ENCODE assay signal across 8 mouse cellular contexts in the genomic region with DNA sequence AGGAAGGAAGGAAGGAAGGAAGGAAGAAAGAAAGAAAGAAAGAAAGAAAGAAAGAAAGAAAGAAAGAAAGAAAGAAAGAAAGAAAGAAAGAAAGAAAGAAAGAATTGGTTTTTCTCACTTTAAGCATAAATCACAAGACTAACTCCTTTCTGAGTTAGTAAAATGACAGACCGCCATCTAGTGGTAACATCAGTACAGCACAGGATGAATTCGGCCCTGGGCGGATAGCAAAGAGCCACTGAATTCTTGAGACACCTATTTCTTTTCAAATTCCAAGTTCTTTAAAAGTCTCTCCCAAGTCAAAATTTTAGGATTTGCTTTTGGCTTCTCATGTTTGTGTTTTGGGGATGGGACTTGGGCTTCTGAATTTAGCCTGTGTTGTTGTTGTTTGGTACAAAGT. TPM values are rescaled to one million over a fixed set of nuclear protein-coding genes. Genes with fewer than 3 reads are reported as not detected.
DNase-seq lines count a peak whose midpoint lies in the region; ATAC-seq lines count a peak whose summit lies in the region.

No protein-coding gene starts in this region.

- 0 out of 2 replicates have a peak, but pooled peaks cover 3% of the 10 kb centered on the region for H3K4me1 ChIP-seq in limb, embryonic 11.5 days (ENCODE audit: control insufficient read depth, insufficient read depth, low read length)
- H3K4me1 ChIP-seq in midbrain, embryonic 13.5 days (replicated peaks) = peaks cover 14% of the 10 kb centered on the region

- H3K9ac ChIP-seq in limb, embryonic 11.5 days (ENCODE audit: low read length) = 0 out of 2 replicates have a peak overlapping the region, but pooled peaks have one; percentile 14
- peak overlapping the region; percentile 60; the same call in 1 of the 2 replicates for H3K9ac ChIP-seq in midbrain, embryonic 13.5 days (replicated peaks)

- peak; percentile 63 for ATAC-seq in limb, embryonic 11.5 days (ENCODE audit: insufficient number of reproducible peaks, low FRiP score, low TSS enrichment, low read depth)
- peak; percentile 73 for ATAC-seq in midbrain, embryonic 13.5 days

- peak overlapping the region; percentile 57 for H3K4me3 ChIP-seq in limb, embryonic 11.5 days (ENCODE audit: low read depth, low read length)
- H3K4me3 ChIP-seq in midbrain, embryonic 13.5 days (replicated peaks) = peak overlapping the region; percentile 56

- H3K9me3 ChIP-seq in limb, embryonic 11.5 days (ENCODE audit: control insufficient read depth, low read length) = no peaks in the 10 kb centered on the region
- H3K9me3 ChIP-seq in midbrain, embryonic 13.5 days = no peaks in the 10 kb centered on the region

- H3K36me3 ChIP-seq in limb, embryonic 11.5 days (ENCODE audit: control insufficient read depth, insufficient read depth, low read length) = no peaks in the 10 kb centered on the region
- H3K36me3 ChIP-seq in midbrain, embryonic 13.5 days = no peaks in the 10 kb centered on the region; the same call in 1 of the 2 replicates

- peak overlapping the region; percentile 53 for H3K4me2 ChIP-seq in limb, embryonic 11.5 days (ENCODE audit: low read depth, severe bottlenecking)
- H3K4me2 ChIP-seq in midbrain, embryonic 13.5 days (replicated peaks) = peak overlapping the region; percentile 61

- 0% methylated on average over 3 of the region's 3 CpGs for WGBS in limb, embryonic 11.5 days
- 0% methylated on average over 3 of the region's 3 CpGs for WGBS in midbrain, embryonic 13.5 days

- no peaks in the 10 kb centered on the region for H3K27me3 ChIP-seq in limb, embryonic 11.5 days (ENCODE audit: control insufficient read depth, insufficient read depth, low read length)
- H3K27me3 ChIP-seq in midbrain, embryonic 13.5 days = no peaks in the 10 kb centered on the region

- H3K27ac ChIP-seq in limb, embryonic 11.5 days (replicated peaks; ENCODE audit: low read depth, low read length) = peak overlapping the region; percentile 70; the same call in 1 of the 2 replicates
- peak overlapping the region; percentile 80 for H3K27ac ChIP-seq in midbrain, embryonic 13.5 days

- DNase-seq in 3134 (ENCODE audit: extremely low read depth, insufficient read length, low spot score) = peak; percentile 10
- peak; percentile 74 for DNase-seq in adrenal gland, adult 2 months
- DNase-seq in embryo, embryonic 9.5 days (ENCODE audit: extremely low spot score) = peak; percentile 70
- DNase-seq in gastrocnemius, postnatal 4 days (ENCODE audit: low spot score in 2 of 2) = peak; percentile 19 to 66
- peak; percentile 74 for DNase-seq in kidney, adult 18-20 months
- DNase-seq in limb, embryonic 11.5 days (ENCODE audit: low spot score) = peak; percentile 76
- peak; percentile 51 to 77 for DNase-seq in spleen, postnatal 10 days (ENCODE audit: low spot score in 2 of 2)

RNA-seq across cellular contexts. Expression of gene Zfp51, which starts 0.5 kb away (rescaled TPM):
- 1 to 10 TPM; 6.3 to 9.7 TPM for total RNA-seq in adrenal gland, adult 2 months (2021)
- 0.06 and 0.07 TPM in 2 replicates for polyA plus RNA-seq in adrenal gland, adult 2 months (2012; rRNA removed)
- 1 to 10 TPM; 4.9 to 5.6 TPM for total RNA-seq in gastrocnemius, postnatal 4 days (2021)
- polyA plus RNA-seq in limb, embryonic 11.5 days (2014; fragmentation: Nextera tagmentation; extraction: Ambion mirVana) = 16.6 and 17.2 TPM in 2 replicates
- polyA plus RNA-seq in midbrain, embryonic 13.5 days (2015; fragmentation: Nextera tagmentation; extraction: Ambion mirVana) = 16.1 and 16.4 TPM in 2 replicates

RNA-seq across cellular contexts. Expression of gene Zfp54, which starts 26.6 kb away (rescaled TPM):
- total RNA-seq in adrenal gland, adult 2 months (2021) = 1 to 10 TPM; 2.4 to 2.7 TPM
- 0.22 TPM in 1 of 2 replicates, not detected in the other for polyA plus RNA-seq in adrenal gland, adult 2 months (2012; rRNA removed)
- total RNA-seq in gastrocnemius, postnatal 4 days (2021) = 1 to 10 TPM in 1 of 2 experiments, under 1 TPM in 1; 0.91 to 1.1 TPM
- polyA plus RNA-seq in limb, embryonic 11.5 days (2014; fragmentation: Nextera tagmentation; extraction: Ambion mirVana) = 2.7 and 4.5 TPM in 2 replicates
- 3.5 and 4.8 TPM in 2 replicates for polyA plus RNA-seq in midbrain, embryonic 13.5 days (2015; fragmentation: Nextera tagmentation; extraction: Ambion mirVana)

RNA-seq across cellular contexts. Expression of gene Zfp53, which starts 39.1 kb away (rescaled TPM):
- 1 to 10 TPM; 3.2 to 4.3 TPM for total RNA-seq in adrenal gland, adult 2 months (2021)
- polyA plus RNA-seq in adrenal gland, adult 2 months (2012; rRNA removed) = 0.86 and 1.0 TPM in 2 replicates
- 1 to 10 TPM; 2.9 to 3.4 TPM for total RNA-seq in gastrocnemius, postnatal 4 days (2021)
- polyA plus RNA-seq in limb, embryonic 11.5 days (2014; fragmentation: Nextera tagmentation; extraction: Ambion mirVana) = 9.9 and 10.7 TPM in 2 replicates
- 9.5 and 11.1 TPM in 2 replicates for polyA plus RNA-seq in midbrain, embryonic 13.5 days (2015; fragmentation: Nextera tagmentation; extraction: Ambion mirVana)

Comparison
In these comparisons a context has a peak if more than half of its experiments do, and no peak if none do; other contexts are left out.
1. Peak in every context shown above with its lines: DNase-seq, ATAC-seq, H3K4me3 ChIP-seq and H3K27ac ChIP-seq.
2. DNase-seq: peak in every context shown above with its lines; median percentile 76 in limb, embryonic 11.5 days; 74 in adrenal gland, adult 2 months; 74 in kidney, adult 18-20 months; 70 in embryo, embryonic 9.5 days; 64 in spleen, postnatal 10 days; 42 in gastrocnemius, postnatal 4 days; 10 in 3134.
3. RNA of gene Zfp51, which starts 0.5 kb away (polyA plus RNA-seq): 16.6 to 17.2 TPM in limb, embryonic 11.5 days and 16.1 to 16.4 TPM in midbrain, embryonic 13.5 days; 0.06 to 0.07 TPM in adrenal gland, adult 2 months; every median in the first group is over 10 times any median in the second.